Mouse (Mus musculus) thymus, postnatal 36 days (tissue): ENCODE measurements around the gene Zfp987.
"Not testable (repeated sequence)": the region's sequence is repeated elsewhere in the genome, so short reads cannot be mapped to it uniquely, and the experiment has no call there.

Experiments
- DNase-seq, 2 experiments: peaks; one replicate each; pipeline ENCODE4 v3.0.0; 2022; ENCODE audit warnings: mixed read lengths in 2 of 2

The Zfp987 gene

GRCm38 (mm10) chr4:146096998-146097397, at the start of gene Zfp987:
Gene Zfp987 (plus strand): TSS chr4:146097298.
- not testable (repeated sequence) for DNase-seq

GRCm38 (mm10) chr4:146052536-146052935, 44.6 kb upstream of the Zfp987 start:
- DNase-seq, result not testable (repeated sequence)

- not testable (repeated sequence) for DNase-seq
Measured at GRCm38 (mm10) chr4:146053445-146053844, 43.7 kb upstream of the Zfp987 start.

- DNase-seq, result no peak
Measured at GRCm38 (mm10) chr4:146055335-146055734, 41.8 kb upstream of the Zfp987 start.

- DNase-seq, result peak in 1 of 2 experiments; percentile 17
Measured at GRCm38 (mm10) chr4:146058646-146059045, 38.5 kb upstream of the Zfp987 start.

GRCm38 (mm10) chr4:146059078-146059477, 38.0 kb upstream of the Zfp987 start:
- not testable (repeated sequence) for DNase-seq

- DNase-seq, result not testable (repeated sequence)
Measured at GRCm38 (mm10) chr4:146059974-146060693, 37.0 kb upstream of the Zfp987 start.

GRCm38 (mm10) chr4:146061082-146061481, 36.0 kb upstream of the Zfp987 start:
- not testable (repeated sequence) for DNase-seq

GRCm38 (mm10) chr4:146062021-146062420, 35.1 kb upstream of the Zfp987 start:
- not testable (repeated sequence) for DNase-seq

- DNase-seq, result not testable (repeated sequence)
Measured at GRCm38 (mm10) chr4:146063001-146063400, 34.1 kb upstream of the Zfp987 start.

GRCm38 (mm10) chr4:146063621-146064020, 33.5 kb upstream of the Zfp987 start:
- peak; percentile 7 to 19 for DNase-seq

GRCm38 (mm10) chr4:146064807-146065206, 32.3 kb upstream of the Zfp987 start:
- DNase-seq, result not testable (repeated sequence)

- peak; percentile 8 to 27 for DNase-seq
Measured at GRCm38 (mm10) chr4:146066932-146067580, 30.0 kb upstream of the Zfp987 start.

GRCm38 (mm10) chr4:146067594-146067993, 29.5 kb upstream of the Zfp987 start:
- DNase-seq, result peak; percentile 5 to 31

- DNase-seq, result not testable (repeated sequence)
Measured at GRCm38 (mm10) chr4:146073264-146073663, 23.8 kb upstream of the Zfp987 start.

GRCm38 (mm10) chr4:146101448-146101847, 4.3 kb downstream of the Zfp987 start:
- DNase-seq, result not testable (repeated sequence)

GRCm38 (mm10) chr4:146156524-146156923, 59.4 kb downstream of the Zfp987 start, which contains the start of gene Zfp600:
Gene Zfp600 (plus strand): TSS chr4:146156824.
- DNase-seq, result not testable (repeated sequence)

- DNase-seq, result peak in 1 of 2 experiments; percentile 2
Measured at GRCm38 (mm10) chr4:146162893-146163292, 65.8 kb downstream of the Zfp987 start.

GRCm38 (mm10) chr4:146167202-146167832, 70.2 kb downstream of the Zfp987 start:
- not testable (repeated sequence) for DNase-seq

GRCm38 (mm10) chr4:146167879-146168532, 70.9 kb downstream of the Zfp987 start:
- DNase-seq, result peak; percentile 11 to 12

- DNase-seq, result not testable (repeated sequence)
Measured at GRCm38 (mm10) chr4:146168730-146169215, 71.7 kb downstream of the Zfp987 start.

- DNase-seq, result peak; percentile 6 to 15
Measured at GRCm38 (mm10) chr4:146173378-146174226, 76.5 kb downstream of the Zfp987 start.
